8 mouse cellular contexts compared by ENCODE assay signal in genomic region chr13:9329307-9329915, GRCm38 (mm10). TPM values are rescaled to one million over a fixed set of nuclear protein-coding genes. Genes with fewer than 3 reads are reported as not detected.
DNase-seq lines count a peak whose midpoint lies in the region; ATAC-seq and TF ChIP-seq lines count a peak whose summit lies in the region.

No protein-coding gene starts in this region.

- no peaks in the 10 kb centered on the region for H3K36me3 ChIP-seq in midbrain, embryonic 10.5 days
- H3K36me3 ChIP-seq in midbrain, postnatal 0 days (ENCODE audit: insufficient read depth, low read length): no peaks in the 10 kb centered on the region
- no peaks in the 10 kb centered on the region for H3K36me3 ChIP-seq in embryonic facial prominence, embryonic 14.5 days (ENCODE audit: control insufficient read depth, insufficient read depth, low read length)
- H3K36me3 ChIP-seq in hindbrain, postnatal 0 days (ENCODE audit: insufficient read depth, low read length): no peaks in the 10 kb centered on the region
- no peaks in the 10 kb centered on the region for H3K36me3 ChIP-seq in midbrain, embryonic 16.5 days (ENCODE audit: control insufficient read depth, insufficient read depth, low read length)
- H3K36me3 ChIP-seq in liver, postnatal 0 days (replicated peaks; ENCODE audit: insufficient read depth, low read length): no peaks in the 10 kb centered on the region

- no peak overlapping the region for H3K9ac ChIP-seq in midbrain, postnatal 0 days (replicated peaks; ENCODE audit: low read length, poor library complexity, severe bottlenecking)
- no peak overlapping the region for H3K9ac ChIP-seq in embryonic facial prominence, embryonic 14.5 days (ENCODE audit: low read depth, low read length)
- no peak overlapping the region for H3K9ac ChIP-seq in hindbrain, postnatal 0 days (replicated peaks; ENCODE audit: low read length)
- no peak overlapping the region for H3K9ac ChIP-seq in midbrain, embryonic 16.5 days (ENCODE audit: low read depth, low read length)
- H3K9ac ChIP-seq in liver, postnatal 0 days (replicated peaks): no peak overlapping the region

- WGBS in midbrain, embryonic 10.5 days: 42% methylated on average over 1 of the region's 1 CpGs
- WGBS in midbrain, postnatal 0 days: 61% methylated on average over 1 of the region's 1 CpGs
- 48% methylated on average over 1 of the region's 1 CpGs for WGBS in embryonic facial prominence, embryonic 14.5 days
- WGBS in hindbrain, postnatal 0 days: 44% methylated on average over 1 of the region's 1 CpGs
- 46% methylated on average over 1 of the region's 1 CpGs for WGBS in midbrain, embryonic 16.5 days
- WGBS in liver, postnatal 0 days (ENCODE audit: insufficient replicate concordance): 74% methylated on average over 1 of the region's 1 CpGs

- no peak overlapping the region for H3K4me2 ChIP-seq in midbrain, postnatal 0 days (ENCODE audit: low read depth, low read length, poor library complexity, severe bottlenecking)
- no peak overlapping the region for H3K4me2 ChIP-seq in embryonic facial prominence, embryonic 14.5 days (ENCODE audit: low read depth, low read length)
- H3K4me2 ChIP-seq in hindbrain, postnatal 0 days (ENCODE audit: low read depth, low read length): no peak overlapping the region
- no peak overlapping the region for H3K4me2 ChIP-seq in midbrain, embryonic 16.5 days (ENCODE audit: low read length)
- no peak overlapping the region for H3K4me2 ChIP-seq in liver, postnatal 0 days (ENCODE audit: low read depth, low read length)

- no peak for TF ChIP-seq CTCF in midbrain, postnatal 0 days (IDR thresholded peaks at IDR 0.05)
- no peak for TF ChIP-seq CTCF in hindbrain, postnatal 0 days (IDR thresholded peaks at IDR 0.05; ENCODE audit: low read depth)
- TF ChIP-seq CTCF in liver, postnatal 0 days (IDR thresholded peaks at IDR 0.05; ENCODE audit: low read depth): no peak

- intact Hi-C loops in left cerebral cortex, postnatal 4 days (cut with DNase I): no loop called here

- no peak for TF ChIP-seq EP300 in liver, postnatal 0 days (IDR thresholded peaks at IDR 0.05; ENCODE audit: low read depth)

- H3K9me3 ChIP-seq in midbrain, embryonic 10.5 days (replicated peaks): no peaks in the 10 kb centered on the region
- no peaks in the 10 kb centered on the region for H3K9me3 ChIP-seq in midbrain, postnatal 0 days (ENCODE audit: low read length)
- no peaks in the 10 kb centered on the region for H3K9me3 ChIP-seq in embryonic facial prominence, embryonic 14.5 days (ENCODE audit: control insufficient read depth, low read length)
- no peaks in the 10 kb centered on the region for H3K9me3 ChIP-seq in hindbrain, postnatal 0 days (ENCODE audit: low read length)
- no peaks in the 10 kb centered on the region for H3K9me3 ChIP-seq in midbrain, embryonic 16.5 days (replicated peaks; ENCODE audit: control insufficient read depth, low read length, poor library complexity, severe bottlenecking)
- H3K9me3 ChIP-seq in liver, postnatal 0 days (ENCODE audit: low read length): no peaks in the 10 kb centered on the region

- peak overlapping the region; percentile 24 for H3K27ac ChIP-seq in midbrain, embryonic 10.5 days (replicated peaks)
- H3K27ac ChIP-seq in midbrain, postnatal 0 days (ENCODE audit: low read depth, low read length): no peak overlapping the region
- no peak overlapping the region for H3K27ac ChIP-seq in embryonic facial prominence, embryonic 14.5 days (replicated peaks; ENCODE audit: low read depth, low read length)
- H3K27ac ChIP-seq in hindbrain, postnatal 0 days: no peak overlapping the region
- no peak overlapping the region for H3K27ac ChIP-seq in midbrain, embryonic 16.5 days (ENCODE audit: low read length)
- no peak overlapping the region for H3K27ac ChIP-seq in liver, postnatal 0 days (ENCODE audit: low read depth)

- H3K27me3 ChIP-seq in midbrain, embryonic 10.5 days (ENCODE audit: low read depth, poor library complexity, severe bottlenecking): no peaks in the 10 kb centered on the region
- H3K27me3 ChIP-seq in midbrain, postnatal 0 days (ENCODE audit: insufficient read depth, low read length): no peaks in the 10 kb centered on the region
- no peaks in the 10 kb centered on the region for H3K27me3 ChIP-seq in embryonic facial prominence, embryonic 14.5 days (replicated peaks; ENCODE audit: control insufficient read depth, insufficient read depth, low read length)
- H3K27me3 ChIP-seq in hindbrain, postnatal 0 days (ENCODE audit: insufficient read depth, low read length): no peaks in the 10 kb centered on the region
- no peaks in the 10 kb centered on the region for H3K27me3 ChIP-seq in midbrain, embryonic 16.5 days (ENCODE audit: control insufficient read depth, insufficient read depth, low read depth, low read length)
- H3K27me3 ChIP-seq in liver, postnatal 0 days (ENCODE audit: insufficient read depth, low read length): no peaks in the 10 kb centered on the region

- no peak for ATAC-seq in midbrain, postnatal 0 days (ENCODE audit: low FRiP score)
- ATAC-seq in embryonic facial prominence, embryonic 14.5 days (ENCODE audit: low read depth): peak; percentile 84
- ATAC-seq in hindbrain, postnatal 0 days: peak; percentile 61; the same call in 1 of the 2 replicates
- peak; percentile 47; the same call in 1 of the 2 replicates for ATAC-seq in midbrain, embryonic 16.5 days
- no peak for ATAC-seq in liver, postnatal 0 days

- no peak overlapping the region for H3K4me3 ChIP-seq in midbrain, embryonic 10.5 days
- no peak overlapping the region for H3K4me3 ChIP-seq in midbrain, postnatal 0 days (ENCODE audit: low read depth, low read length)
- no peak overlapping the region for H3K4me3 ChIP-seq in embryonic facial prominence, embryonic 14.5 days (ENCODE audit: low read depth, low read length)
- no peak overlapping the region for H3K4me3 ChIP-seq in hindbrain, postnatal 0 days (ENCODE audit: low read length)
- H3K4me3 ChIP-seq in midbrain, embryonic 16.5 days (ENCODE audit: low read depth, low read length): no peak overlapping the region
- H3K4me3 ChIP-seq in liver, postnatal 0 days (ENCODE audit: low read depth, low read length): no peak overlapping the region

- H3K4me1 ChIP-seq in midbrain, embryonic 10.5 days: peaks cover 12% of the 10 kb centered on the region
- H3K4me1 ChIP-seq in midbrain, postnatal 0 days (ENCODE audit: insufficient read depth, low read length): no peaks in the 10 kb centered on the region
- peaks cover 8% of the 10 kb centered on the region for H3K4me1 ChIP-seq in embryonic facial prominence, embryonic 14.5 days (ENCODE audit: control insufficient read depth, insufficient read depth, low read length)
- H3K4me1 ChIP-seq in hindbrain, postnatal 0 days (ENCODE audit: insufficient read depth, low read length): no peaks in the 10 kb centered on the region; the same call in 1 of the 2 replicates
- H3K4me1 ChIP-seq in midbrain, embryonic 16.5 days (ENCODE audit: control insufficient read depth, insufficient read depth, low read length): peaks cover 5% of the 10 kb centered on the region; the same call in 1 of the 2 replicates
- H3K4me1 ChIP-seq in liver, postnatal 0 days (ENCODE audit: insufficient read depth): no peaks in the 10 kb centered on the region

- peak; percentile 40 for DNase-seq in midbrain, embryonic 10.5 days (ENCODE audit: low spot score)
- DNase-seq in midbrain, postnatal 0 days (ENCODE audit: low spot score): no peak
- peak; percentile 80 for DNase-seq in embryonic facial prominence, embryonic 14.5 days (ENCODE audit: low spot score)
- peak; percentile 15 for DNase-seq in hindbrain, postnatal 0 days (ENCODE audit: low spot score)
- no peak for DNase-seq in left cerebral cortex, adult 9 months (ENCODE audit: low spot score in 2 of 2)
- no peak for DNase-seq in liver, postnatal 0 days
- DNase-seq in left cerebral cortex, postnatal 4 days: no peak

RNA-seq across cellular contexts. Expression of gene Dip2c, which starts 53.1 kb away (rescaled TPM):
- polyA plus RNA-seq in midbrain, embryonic 10.5 days (2016; fragmentation: Nextera tagmentation; extraction: Ambion mirVana): 4.0 and 5.7 TPM in 2 replicates
- total RNA-seq in midbrain, postnatal 0 days (2014; rRNA removed): 74.4 and 78.2 TPM in 2 replicates
- polyA plus RNA-seq in midbrain, postnatal 0 days (2015; fragmentation: Nextera tagmentation; extraction: Ambion mirVana): 9.5 and 9.7 TPM in 2 replicates
- 11.0 and 11.7 TPM in 2 replicates for polyA plus RNA-seq in embryonic facial prominence, embryonic 14.5 days (2014; fragmentation: Nextera tagmentation; extraction: Ambion mirVana)
- total RNA-seq in hindbrain, postnatal 0 days (2014; rRNA removed): 66.9 and 73.6 TPM in 2 replicates
- polyA plus RNA-seq in hindbrain, postnatal 0 days (2015; fragmentation: Nextera tagmentation; extraction: Ambion mirVana): 8.4 and 9.2 TPM in 2 replicates
- 12.9 and 13.8 TPM in 2 replicates for polyA plus RNA-seq in midbrain, embryonic 16.5 days (2015; fragmentation: Nextera tagmentation; extraction: Ambion mirVana)
- polyA plus RNA-seq in liver, postnatal 0 days (2015; fragmentation: Nextera tagmentation; extraction: Ambion mirVana): 0.83 and 0.85 TPM in 2 replicates
- total RNA-seq in left cerebral cortex, postnatal 4 days (2021): 10 to 100 TPM; 83.9 to 85.2 TPM

Comparison
In these comparisons a context has a peak if more than half of its experiments do, and no peak if none do; other contexts are left out.
1. DNase-seq: peak in midbrain, embryonic 10.5 days (single experiment), embryonic facial prominence, embryonic 14.5 days (single experiment) and hindbrain, postnatal 0 days (single experiment); none in midbrain, postnatal 0 days (single experiment), left cerebral cortex, adult 9 months (0 of 2), liver, postnatal 0 days (single experiment) and left cerebral cortex, postnatal 4 days (single experiment).
2. ATAC-seq: peak in embryonic facial prominence, embryonic 14.5 days (single experiment), hindbrain, postnatal 0 days (single experiment) and midbrain, embryonic 16.5 days (single experiment); none in midbrain, postnatal 0 days (single experiment) and liver, postnatal 0 days (single experiment).